16 mouse cellular contexts compared by ENCODE assay signal in the genomic region with DNA sequence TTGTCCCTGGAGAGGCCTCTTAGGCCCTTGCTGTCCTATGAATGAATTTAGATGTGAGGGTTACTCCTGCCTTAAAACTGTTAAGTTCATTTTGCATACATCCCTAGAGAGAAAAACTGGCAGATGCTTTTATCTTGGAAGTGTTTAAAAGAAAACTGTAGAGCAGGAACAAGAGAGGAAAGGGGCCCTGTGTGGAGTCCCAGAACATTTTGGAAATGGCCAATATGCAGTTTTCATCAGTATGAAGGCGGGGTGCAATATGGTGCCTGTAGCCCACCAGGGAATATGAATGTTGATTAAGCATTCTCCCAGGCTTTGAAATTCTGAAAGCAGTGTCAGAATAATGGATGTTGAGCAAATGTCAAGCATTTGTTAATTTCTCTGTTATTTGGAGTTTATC.
"Had no signal": no experiment of that assay in that cellular context is flagged by ENCODE, and none has a peak within 500 bp of the region (broad histone marks: within the 10 kb centered on the region; RNA-seq: fewer than 3 reads in every experiment).

No protein-coding gene starts in this region.

- H3K36me3 ChIP-seq: limb, embryonic 10.5 days; neural tube, embryonic 15.5 days had no signal

- DNase-seq: kidney, adult 18-20 months; kidney, postnatal 10 days; kidney, postnatal 4 days; lung, postnatal 10 days; lung, postnatal 4 days; right cerebral cortex, adult 18-20 months; right cerebral cortex, postnatal 25 days; thymus, adult 2 months; thymus, postnatal 25 days had no signal

- H3K4me2 ChIP-seq: liver, embryonic 11.5 days; lung, embryonic 14.5 days; neural tube, embryonic 15.5 days had no signal

- H3K9ac ChIP-seq: lung, embryonic 14.5 days; neural tube, embryonic 15.5 days had no signal

- H3K4me3 ChIP-seq: layer of hippocampus, adult 2 months; left cerebral cortex, adult 2 months; limb, embryonic 10.5 days; myocyte; neural tube, embryonic 15.5 days had no signal

- H3K27me3 ChIP-seq: neural tube, embryonic 15.5 days had no signal

- H3K27ac ChIP-seq: layer of hippocampus, adult 2 months; left cerebral cortex, adult 2 months; limb, embryonic 10.5 days; neural tube, embryonic 15.5 days had no signal

- H3K9me3 ChIP-seq: limb, embryonic 10.5 days; neural tube, embryonic 15.5 days had no signal
